Mouse (Mus musculus): ENCODE measurements at regions not wholly inside any gene's neighbourhood (a gene's known extent, or its start where the extent isn't known, plus 50 kb on each side); places are given as distances from the start of the nearest gene placed in this dataset.

GRCm38 (mm10) chr16:76481966-76482365 lies 108.3 kb upstream of the Nrip1 start:
- TF ChIP-seq CTCF (IDR thresholded peaks at IDR 0.05; ENCODE audit: extremely low read depth, insufficient read depth, insufficient read length, insufficient replicate concordance) = no peak
- no peak for TF ChIP-seq POLR2A (IDR thresholded peaks at IDR 0.05; ENCODE audit: low read depth, low read length)
